Mouse (Mus musculus) NIH3T3 (cell line): Measurements from ENCODE around the gene Ina.
"Not testable (repeated sequence)": the region's sequence is repeated elsewhere in the genome, so short reads cannot be mapped to it uniquely, and the experiment has no call there.

Source experiments
- DNase-seq: peaks from one replicate; pipeline ENCODE4 v3.0.0-alpha.2; 2012; ENCODE audit warnings: low read depth

Ina gene

DNA sequence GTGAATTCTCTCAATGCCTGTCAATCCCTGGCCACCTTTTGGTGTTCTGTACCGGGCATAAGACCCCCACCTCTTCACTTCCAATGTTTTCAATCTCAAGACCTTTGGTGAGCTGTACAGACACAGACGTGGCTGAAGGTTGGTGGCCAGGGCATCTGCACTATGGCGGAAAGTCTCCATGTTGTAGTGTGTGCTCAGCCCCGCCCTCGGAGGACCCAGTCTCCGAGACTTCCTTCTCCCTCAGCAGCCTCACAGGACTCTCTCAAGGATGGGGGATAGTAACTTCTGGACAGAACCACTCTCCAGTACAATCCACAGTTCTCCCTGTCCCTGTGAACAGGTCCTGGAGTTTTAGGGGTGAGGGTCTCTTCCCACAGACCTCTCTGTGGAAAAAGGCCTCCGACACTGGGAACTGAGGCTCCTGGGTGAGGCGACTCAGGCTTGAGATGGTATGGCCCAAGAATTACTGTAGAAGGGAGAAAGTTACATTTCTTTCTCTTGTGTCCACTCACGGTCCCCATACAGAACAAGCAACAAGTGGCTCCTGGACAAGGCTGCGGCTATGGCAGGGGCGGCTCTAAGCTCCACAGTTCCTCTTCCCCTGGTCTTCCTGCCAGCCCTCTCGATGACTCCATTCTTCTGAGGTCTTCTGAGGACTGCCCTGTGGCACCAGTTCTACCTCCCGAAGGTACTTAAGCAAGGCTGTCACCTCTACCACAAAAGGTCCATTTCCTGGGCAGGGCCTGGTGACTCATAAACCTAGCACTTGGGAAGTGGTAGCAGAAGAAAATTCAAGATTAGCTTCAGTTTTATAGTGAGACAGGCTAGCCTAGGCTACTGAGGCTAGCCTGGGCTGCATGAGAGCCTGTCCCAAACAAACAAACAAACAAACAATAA is 29.5 kb upstream of the Ina start:
- no peak for DNase-seq

- DNase-seq: no peak
Measured at GRCm38 (mm10) chr19:46987646-46988045, 26.9 kb upstream of the Ina start.

GRCm38 (mm10) chr19:46988231-46989087 is 26.0 kb upstream of the Ina start:
- DNase-seq: no peak

DNA sequence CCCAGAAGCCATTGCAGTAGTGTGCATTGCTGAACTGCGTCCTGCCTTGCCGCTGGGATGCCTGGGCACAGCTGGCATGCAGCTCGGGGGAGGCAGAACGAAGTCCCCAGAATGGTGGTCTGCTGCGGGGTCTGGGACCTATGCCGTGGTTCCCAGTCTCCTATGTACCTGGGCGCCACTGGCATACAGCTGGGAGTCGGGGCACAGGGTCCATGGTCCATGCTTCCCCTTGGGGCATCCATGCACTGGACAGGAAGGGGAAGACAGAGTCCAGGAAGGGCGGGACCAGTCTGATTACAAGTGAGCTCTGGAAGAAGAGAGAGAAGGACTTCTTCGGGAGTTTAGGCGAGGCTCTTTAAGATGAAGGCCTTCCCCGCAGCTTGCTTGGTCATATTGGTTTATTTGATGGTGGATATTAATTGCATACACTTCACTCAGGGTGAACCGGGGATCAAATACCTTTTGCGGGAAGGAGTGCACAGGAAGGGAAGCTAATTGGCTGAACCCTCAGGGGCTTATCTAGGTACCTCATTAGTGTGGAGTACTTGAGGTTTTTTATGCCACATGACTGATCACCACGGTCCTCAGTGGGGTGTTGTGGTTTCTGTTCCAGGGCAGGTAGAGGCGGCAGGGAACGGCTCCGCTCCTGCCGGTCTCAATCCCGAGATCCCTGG is 24.9 kb upstream of the Ina start:
- DNase-seq: no peak

GRCm38 (mm10) chr19:46990153-46990518 is 24.4 kb upstream of the Ina start:
- no peak for DNase-seq

GRCm38 (mm10) chr19:46990625-46991024 is 23.9 kb upstream of the Ina start:
- DNase-seq: not testable (repeated sequence)

DNA sequence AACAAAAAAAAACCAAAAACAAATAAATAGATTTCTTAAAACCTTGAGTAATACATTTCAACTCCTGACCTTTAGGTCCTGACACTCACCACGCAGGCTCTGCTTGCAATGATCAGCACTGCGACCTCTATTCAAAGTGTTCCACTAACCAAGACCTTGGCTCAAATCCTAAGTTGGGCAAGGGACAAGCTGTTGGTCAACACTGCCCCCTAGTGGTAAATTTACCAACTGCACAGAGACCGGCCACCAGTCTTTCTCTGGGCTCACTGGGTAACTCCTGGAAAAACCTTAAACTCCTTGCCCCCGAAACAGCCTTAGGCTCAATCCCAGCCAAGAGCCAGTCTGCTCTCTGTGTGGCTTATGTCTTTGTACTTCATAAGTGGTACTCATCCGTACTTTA is 23.4 kb upstream of the Ina start:
- peak; percentile 94 for DNase-seq

GRCm38 (mm10) chr19:46992329-46992728 is 22.2 kb upstream of the Ina start:
- not testable (repeated sequence) for DNase-seq

DNA sequence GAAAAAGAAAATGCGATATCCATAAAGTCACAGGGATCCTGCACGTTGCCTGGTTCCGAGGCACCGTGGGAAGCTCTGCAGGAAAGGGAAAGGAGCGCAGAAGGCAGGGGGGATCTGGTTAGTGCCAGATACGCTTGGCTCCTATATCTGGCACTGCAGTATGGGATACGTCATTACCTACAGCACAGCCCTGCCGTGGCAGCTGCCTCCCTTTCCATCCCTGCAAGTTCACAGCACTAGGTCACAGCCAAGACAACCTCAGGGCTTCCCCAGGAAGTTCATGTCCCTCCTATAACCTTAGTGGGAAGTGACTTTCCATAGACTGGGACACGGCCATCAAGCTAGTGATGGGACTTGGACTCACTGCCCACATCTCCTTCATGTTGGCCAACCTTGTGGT is 18.4 kb upstream of the Ina start:
- DNase-seq: no peak

DNA sequence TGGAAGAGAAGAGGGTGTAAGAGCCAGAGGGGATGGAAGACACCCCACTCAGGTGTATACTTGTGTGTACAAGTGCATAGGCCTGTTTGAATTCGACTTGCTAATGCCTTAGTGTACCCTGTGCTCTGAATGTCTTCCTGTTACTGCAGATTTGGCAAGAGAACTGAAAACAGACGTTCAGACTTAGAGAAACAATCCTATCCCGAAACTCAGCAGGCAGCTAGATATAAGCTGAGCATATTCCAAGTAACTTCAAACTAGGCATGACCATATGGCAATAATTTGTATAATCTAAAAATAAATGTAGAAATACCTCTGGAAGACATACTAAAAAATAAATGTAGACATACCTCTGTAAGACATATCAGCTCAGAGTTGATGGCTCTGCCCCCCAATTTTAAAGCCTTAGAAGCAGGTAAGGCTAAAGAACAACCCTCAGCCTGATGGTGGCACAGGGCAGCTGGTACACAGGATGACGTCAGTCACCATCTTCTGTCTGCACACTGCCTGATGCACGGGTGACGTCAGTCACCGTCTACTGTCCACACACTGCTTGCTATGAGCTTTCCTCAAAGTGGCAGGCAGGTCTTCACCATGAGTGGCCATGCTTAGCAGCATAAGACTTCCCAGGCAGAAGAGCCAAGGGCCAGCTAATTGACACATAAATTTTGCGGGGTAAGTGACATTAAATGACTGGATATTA is 16.2 kb upstream of the Ina start:
- peak; percentile 37 for DNase-seq

DNA sequence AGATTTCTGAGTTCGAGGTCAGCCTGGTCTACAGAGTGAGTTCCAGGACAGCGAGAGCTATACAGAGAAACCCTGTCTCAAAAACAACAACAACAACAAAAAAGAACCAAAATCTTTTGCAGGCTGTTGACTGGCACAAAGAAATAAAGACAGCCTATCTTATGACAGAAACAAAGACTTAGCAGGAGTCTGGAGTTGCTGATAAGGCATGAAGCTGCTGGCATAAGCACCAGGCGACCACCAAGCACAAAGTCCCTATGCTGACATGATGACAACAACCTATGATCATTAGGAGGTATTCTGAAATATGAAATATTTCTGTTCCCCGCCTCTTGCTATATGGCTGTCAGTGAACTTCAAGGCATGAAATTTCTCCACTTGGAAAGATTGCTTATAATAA is 15.5 kb upstream of the Ina start:
- no peak for DNase-seq

GRCm38 (mm10) chr19:46999753-47000152 is 14.7 kb upstream of the Ina start:
- no peak for DNase-seq

- not testable (repeated sequence) for DNase-seq
Measured at GRCm38 (mm10) chr19:47000357-47000756, 14.1 kb upstream of the Ina start.

DNA sequence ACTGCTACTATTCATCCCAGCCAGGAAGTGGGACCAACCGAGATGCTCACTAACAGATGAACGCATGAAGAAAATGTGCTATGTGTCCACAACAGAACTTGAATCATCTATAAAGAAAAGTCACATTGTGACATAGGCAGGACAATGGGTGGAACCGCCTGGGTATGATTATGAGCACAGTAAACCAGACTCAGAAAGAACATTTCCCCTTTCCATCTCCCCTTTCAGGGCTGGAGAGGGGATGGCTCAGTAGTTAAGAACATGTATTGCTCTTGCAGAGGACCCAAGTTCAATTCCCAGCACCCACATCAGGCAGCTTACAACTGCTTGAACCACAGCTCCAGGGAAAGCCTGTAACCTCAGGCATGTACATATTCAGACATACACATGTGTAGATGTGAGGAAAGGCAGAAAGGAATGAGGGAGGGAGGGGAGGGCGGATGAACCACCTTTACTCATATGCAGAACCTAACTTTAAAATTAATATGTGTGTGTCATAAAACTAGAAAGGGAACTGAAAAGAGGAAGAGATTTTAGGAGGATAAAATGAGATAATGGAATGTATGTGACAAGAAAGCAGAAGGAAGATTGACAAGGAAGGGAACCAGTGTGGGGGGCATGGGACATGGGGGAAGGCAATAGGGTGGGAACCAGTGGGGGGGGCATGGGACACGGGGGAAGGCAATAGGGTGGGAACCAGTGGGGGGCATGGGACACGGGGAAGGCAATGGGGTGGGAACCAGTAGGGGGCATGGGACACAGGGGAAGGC is 10.6 kb upstream of the Ina start:
- no peak for DNase-seq

DNA sequence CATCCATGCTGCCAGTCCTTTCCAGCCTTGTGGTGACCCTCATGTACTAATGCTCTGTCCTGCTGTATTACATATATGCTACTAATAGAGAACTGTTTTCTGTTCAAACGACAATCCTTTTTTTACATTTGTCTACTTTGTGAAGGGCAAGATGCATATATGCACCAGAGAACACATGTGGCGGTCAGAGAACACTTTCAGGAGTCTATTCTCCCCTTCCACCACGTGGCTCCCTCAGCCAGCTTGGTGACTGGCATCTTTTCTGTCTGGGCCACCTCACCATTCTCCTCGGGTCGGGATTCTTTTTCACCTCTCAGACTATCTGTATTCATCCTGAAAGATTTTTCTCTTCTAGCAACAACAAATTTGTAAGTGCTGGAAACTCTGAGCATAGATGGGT is 8.6 kb upstream of the Ina start:
- DNase-seq: no peak

GRCm38 (mm10) chr19:47006321-47006720 is 8.2 kb upstream of the Ina start:
- DNase-seq: peak; percentile 90

- DNase-seq: no peak
Measured at GRCm38 (mm10) chr19:47009420-47009819, 5.1 kb upstream of the Ina start.

DNA sequence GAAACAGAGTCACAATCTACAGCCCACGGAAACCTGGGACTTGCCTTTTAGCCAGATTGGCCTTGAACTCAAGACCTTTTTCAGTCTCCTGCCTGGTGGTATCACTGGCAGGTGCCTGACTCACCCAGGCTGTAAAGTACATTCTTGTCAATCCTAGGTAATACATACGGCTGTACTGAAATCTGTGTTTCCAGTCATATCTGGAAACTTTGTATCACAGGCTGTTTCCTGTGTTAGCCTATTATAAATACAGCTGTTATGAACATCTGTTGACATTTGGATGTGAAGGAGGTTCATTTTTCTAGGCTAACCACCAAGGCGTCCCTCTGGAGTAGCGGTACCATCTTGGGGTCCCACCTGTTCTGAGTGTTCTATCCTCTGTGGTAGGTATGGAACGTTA is 4.6 kb upstream of the Ina start:
- no peak for DNase-seq

DNA sequence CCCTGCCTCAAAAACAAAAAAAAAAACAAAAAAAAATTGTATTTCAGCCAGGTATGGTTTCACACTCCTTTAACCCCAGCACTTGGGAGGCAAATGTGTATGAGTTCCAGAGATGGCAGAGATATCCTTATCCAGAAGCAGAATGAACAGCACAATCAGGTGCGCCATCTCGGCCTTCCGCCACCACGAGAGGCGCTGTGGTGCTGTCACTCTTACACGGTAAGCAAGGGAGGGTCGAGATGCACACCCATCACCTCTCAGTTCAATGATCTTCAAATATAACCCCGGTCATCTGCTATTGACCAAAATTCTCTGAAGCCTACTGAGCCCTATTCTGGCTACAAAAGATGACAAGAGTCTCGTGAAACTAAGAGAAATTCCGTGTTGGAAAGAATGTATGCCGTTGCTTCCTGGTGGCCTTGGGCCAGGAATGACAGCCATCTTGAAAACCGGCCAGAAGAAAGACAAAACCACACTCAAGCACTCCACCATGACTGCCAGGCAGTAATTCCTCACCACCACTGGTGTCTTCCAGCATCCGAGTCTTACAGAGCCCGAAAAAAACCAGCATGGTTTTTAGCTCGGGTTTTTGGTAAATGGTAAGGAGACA is 1.9 kb upstream of the Ina start:
- DNase-seq: peak; percentile 49

GRCm38 (mm10) chr19:47013340-47014158 is 949 bp upstream of the Ina start:
- DNase-seq: no peak
